8 mouse cellular contexts compared by ENCODE assay signal in the genomic region with DNA sequence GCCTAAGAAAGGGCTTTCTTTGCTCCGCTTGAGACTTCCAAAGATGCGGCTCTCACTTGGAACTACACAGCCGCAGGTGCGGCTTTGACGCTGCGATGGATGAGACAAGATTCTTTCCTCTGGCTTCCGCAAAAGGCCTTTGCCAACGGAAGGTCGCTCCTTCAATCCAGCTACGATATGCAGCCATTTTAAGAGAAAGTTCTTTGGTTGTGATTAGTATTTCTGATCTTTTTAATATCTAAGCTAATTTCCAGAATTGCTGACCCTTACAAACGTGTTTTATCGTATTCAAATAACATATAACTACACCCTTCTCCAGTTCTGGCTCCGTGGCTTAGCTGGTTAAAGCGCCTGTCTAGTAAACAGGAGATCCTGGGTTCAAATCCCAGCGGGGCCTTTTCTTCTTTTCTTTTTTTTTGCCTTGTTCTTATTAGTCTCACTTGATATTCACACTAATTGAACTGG. TPM values are rescaled to one million over a fixed set of nuclear protein-coding genes. Genes with fewer than 3 reads are reported as not detected.
DNase-seq lines count a peak whose midpoint lies in the region; ATAC-seq and TF ChIP-seq lines count a peak whose summit lies in the region.

No protein-coding gene starts in this region.

- TF ChIP-seq POLR2A in MEL (IDR thresholded peaks at IDR 0.05; ENCODE audit: control insufficient read depth in 1 of 2, insufficient read depth in 1 of 2, low read depth in 1 of 2, low read length in 2 of 2, poor library complexity in 1 of 2): no peak
- TF ChIP-seq POLR2A in heart, adult 2 months (IDR thresholded peaks at IDR 0.05; ENCODE audit: insufficient read depth, low read depth, low read length): no peak

- H3K9me3 ChIP-seq in MEL (replicated peaks; ENCODE audit: insufficient read depth, low read length): no peaks in the 10 kb centered on the region
- no peaks in the 10 kb centered on the region for H3K9me3 ChIP-seq in kidney, postnatal 0 days (replicated peaks; ENCODE audit: low read length)
- H3K9me3 ChIP-seq in liver, embryonic 11.5 days (ENCODE audit: control insufficient read depth, low read length): no peaks in the 10 kb centered on the region

- peak overlapping the region; percentile 61 for H3K4me2 ChIP-seq in kidney, postnatal 0 days (ENCODE audit: low read length)
- peak overlapping the region; percentile 70 for H3K4me2 ChIP-seq in liver, embryonic 11.5 days

- H3K36me3 ChIP-seq in MEL (ENCODE audit: control insufficient read depth in 1 of 2, insufficient read depth in 2 of 2, low read length in 2 of 2): peaks cover 0 to 19% of the 10 kb centered on the region in 2 experiments; a peak in 2 of 4 replicates
- H3K36me3 ChIP-seq in heart, adult 2 months (ENCODE audit: control insufficient read depth, insufficient read depth, low read length): peaks cover 12% of the 10 kb centered on the region
- H3K36me3 ChIP-seq in kidney, postnatal 0 days (ENCODE audit: insufficient read depth, low read length): no peaks in the 10 kb centered on the region
- H3K36me3 ChIP-seq in liver, embryonic 11.5 days (ENCODE audit: control insufficient read depth, insufficient read depth, low read length): no peaks in the 10 kb centered on the region

- no peak for ATAC-seq in kidney, postnatal 0 days (replicated peaks; ENCODE audit: low FRiP score, low read depth)
- peak; percentile 56; the same call in 1 of the 2 replicates for ATAC-seq in liver, embryonic 11.5 days (replicated peaks; ENCODE audit: low FRiP score)
- no peak for ATAC-seq in erythroid progenitor cell, adult 5-6 weeks (replicated peaks; ENCODE audit: low FRiP score, poor library complexity, severe bottlenecking)

- DNase-seq in 3134 (ENCODE audit: extremely low read depth, insufficient read length, low spot score) (peak; percentile 49), MEL (ENCODE audit: low read depth, low spot score) (peak; percentile 72)
- peak; percentile 65 to 75 for DNase-seq in cerebellum, postnatal 14 days
- DNase-seq in heart, adult 2 months: peak in 1 of 2 experiments; percentile 30
- DNase-seq in kidney, postnatal 0 days (ENCODE audit: low spot score): peak; percentile 49
- DNase-seq in liver, embryonic 11.5 days (ENCODE audit: low spot score): peak; percentile 72
- DNase-seq in retina, embryonic 14.5 days (ENCODE audit: low spot score): peak; percentile 83

- intact Hi-C loops in heart, adult 2 months (cut with DNase I): loop anchor here (10.0 kb wide), 3 partner anchors 59 to 1589 kb away; no protein-coding TSS in a partner anchor

- peak overlapping the region; percentile 56 to 76 for H3K4me3 ChIP-seq in MEL (ENCODE audit: control insufficient read depth in 1 of 2, insufficient read depth in 1 of 2, low read depth in 2 of 2, low read length in 2 of 2)
- H3K4me3 ChIP-seq in heart, adult 2 months: peak overlapping the region; percentile 62
- peak overlapping the region; percentile 36 for H3K4me3 ChIP-seq in kidney, postnatal 0 days (replicated peaks; ENCODE audit: low read depth, low read length)
- H3K4me3 ChIP-seq in liver, embryonic 11.5 days (ENCODE audit: low read depth, low read length): peak overlapping the region; percentile 72

- peaks cover 0 to 16% of the 10 kb centered on the region in 2 experiments; a peak in 2 of 4 replicates for H3K4me1 ChIP-seq in MEL (ENCODE audit: control insufficient read depth in 1 of 2, insufficient read depth in 2 of 2, low read length in 2 of 2)
- H3K4me1 ChIP-seq in heart, adult 2 months (ENCODE audit: control insufficient read depth, insufficient read depth, low read length): peaks cover 6% of the 10 kb centered on the region
- H3K4me1 ChIP-seq in kidney, postnatal 0 days (replicated peaks; ENCODE audit: insufficient read depth, low read length): no peaks in the 10 kb centered on the region
- H3K4me1 ChIP-seq in liver, embryonic 11.5 days (replicated peaks; ENCODE audit: control insufficient read depth, insufficient read depth, low read length): peaks cover 4% of the 10 kb centered on the region; the same call in 1 of the 2 replicates

- no peaks in the 10 kb centered on the region for H3K79me2 ChIP-seq in MEL (ENCODE audit: control insufficient read depth, insufficient read depth, low read length, poor library complexity)
- H3K79me2 ChIP-seq in heart, adult 2 months (replicated peaks; ENCODE audit: control insufficient read depth, insufficient read depth, low read length): no peaks in the 10 kb centered on the region

- H3K9ac ChIP-seq in MEL (ENCODE audit: control insufficient read depth, low read depth, low read length, poor library complexity, severe bottlenecking): peak overlapping the region; percentile 53
- H3K9ac ChIP-seq in heart, adult 2 months (ENCODE audit: low read depth, low read length): no peak overlapping the region
- H3K9ac ChIP-seq in kidney, postnatal 0 days (ENCODE audit: low read depth, low read length): 0 out of 2 replicates have a peak overlapping the region, but pooled peaks have one; percentile 18
- peak overlapping the region; percentile 65 for H3K9ac ChIP-seq in liver, embryonic 11.5 days (ENCODE audit: low read depth, low read length)

- 25% methylated on average over 15 of the region's 15 CpGs for WGBS in heart, adult 2 months
- WGBS in kidney, postnatal 0 days: 4% methylated on average over 15 of the region's 15 CpGs
- WGBS in liver, embryonic 11.5 days: under 1% methylated on average over 15 of the region's 15 CpGs

- no peak for TF ChIP-seq RAD21 in MEL (IDR thresholded peaks at IDR 0.05; ENCODE audit: low read depth, low read length)

- no peak for TF ChIP-seq CTCF in MEL (IDR thresholded peaks at IDR 0.05 in 2 of 3, conservative IDR thresholded peaks at IDR 0.05 in 1 of 3; ENCODE audit: control insufficient read depth in 1 of 3, insufficient read depth in 1 of 3, low read depth in 2 of 3, low read length in 3 of 3, poor library complexity in 1 of 3, severe bottlenecking in 1 of 3)
- TF ChIP-seq CTCF in heart, adult 2 months (IDR thresholded peaks at IDR 0.05): no peak
- TF ChIP-seq CTCF in kidney, postnatal 0 days (IDR thresholded peaks at IDR 0.05; ENCODE audit: low read depth): no peak

- no peak overlapping the region for H3K27ac ChIP-seq in MEL (ENCODE audit: control insufficient read depth, low read depth, low read length)
- no peak overlapping the region; the same call in 1 of the 2 replicates for H3K27ac ChIP-seq in heart, adult 2 months
- H3K27ac ChIP-seq in kidney, postnatal 0 days: no peak overlapping the region
- H3K27ac ChIP-seq in liver, embryonic 11.5 days (ENCODE audit: low read depth, low read length): no peak overlapping the region

- no peaks in the 10 kb centered on the region; a peak in 1 of 4 replicates for H3K27me3 ChIP-seq in MEL (ENCODE audit: control insufficient read depth in 1 of 2, insufficient read depth in 2 of 2, low read length in 2 of 2)
- no peaks in the 10 kb centered on the region for H3K27me3 ChIP-seq in heart, adult 2 months (ENCODE audit: control insufficient read depth, insufficient read depth, low read length)
- no peaks in the 10 kb centered on the region for H3K27me3 ChIP-seq in kidney, postnatal 0 days (ENCODE audit: insufficient read depth, low read length)
- no peaks in the 10 kb centered on the region for H3K27me3 ChIP-seq in liver, embryonic 11.5 days (replicated peaks; ENCODE audit: control insufficient read depth, insufficient read depth, low read length)

- TF ChIP-seq EP300 in MEL (IDR thresholded peaks at IDR 0.05; ENCODE audit: low read depth in 1 of 2, low read length in 2 of 2): no peak
- TF ChIP-seq EP300 in heart, adult 2 months (IDR thresholded peaks at IDR 0.05; ENCODE audit: insufficient read depth, low read depth, low read length): no peak

RNA-seq across cellular contexts. Expression of a gene that starts 22.2 kb away (rescaled TPM):
- 2,013 and 2,821 TPM in 2 replicates for total RNA-seq in MEL (2012; rRNA removed)
- polyA plus RNA-seq in MEL (2012; ENCODE audit: insufficient read depth in 1 of 2, insufficient read length in 2 of 2, low read depth in 1 of 2, low replicate concordance in 2 of 2, missing spikeins in 1 of 2): 1 to 10 TPM in 1 of 2 experiments, not detected in 1; 6.0 TPM
- total RNA-seq in heart, adult 2 months (2021): 10 to 100 TPM; 24.3 to 26.7 TPM
- 3.5 and 12.7 TPM in 2 replicates for polyA plus RNA-seq in heart, adult 2 months (2012; rRNA removed)
- 13.2 TPM in 2 replicates for polyA plus RNA-seq in kidney, postnatal 0 days (2015; fragmentation: Nextera tagmentation; extraction: Ambion mirVana)
- 12.6 and 19.7 TPM in 2 replicates for polyA plus RNA-seq in liver, embryonic 11.5 days (2014; fragmentation: Nextera tagmentation; extraction: Ambion mirVana)
- total RNA-seq in erythroid progenitor cell, adult 5-6 weeks (2015; ENCODE audit: low replicate concordance): 696 and 939 TPM in 2 replicates
- 393 and 1,610 TPM in 2 replicates for total RNA-seq in erythroid progenitor cell, adult 5-6 weeks (2017; ENCODE audit: low replicate concordance)

RNA-seq across cellular contexts. Expression of a gene that starts 22.4 kb away (rescaled TPM):
- total RNA-seq in MEL (2012; rRNA removed): 3,706 and 4,747 TPM in 2 replicates
- polyA plus RNA-seq in MEL (2012; ENCODE audit: insufficient read depth in 1 of 2, insufficient read length in 2 of 2, low read depth in 1 of 2, low replicate concordance in 2 of 2, missing spikeins in 1 of 2): 100 to 1,000 TPM in 1 of 2 experiments, not detected in 1; 727 TPM
- 1 to 10 TPM; 2.8 to 9.6 TPM for total RNA-seq in heart, adult 2 months (2021)
- 1.1 and 3.4 TPM in 2 replicates for polyA plus RNA-seq in heart, adult 2 months (2012; rRNA removed)
- 2,281 and 2,496 TPM in 2 replicates for polyA plus RNA-seq in kidney, postnatal 0 days (2015; fragmentation: Nextera tagmentation; extraction: Ambion mirVana)
- polyA plus RNA-seq in liver, embryonic 11.5 days (2014; fragmentation: Nextera tagmentation; extraction: Ambion mirVana): 4,759 and 5,033 TPM in 2 replicates
- 209 and 329 TPM in 2 replicates for total RNA-seq in erythroid progenitor cell, adult 5-6 weeks (2015; ENCODE audit: low replicate concordance)
- 6,300 and 16,342 TPM in 2 replicates for total RNA-seq in erythroid progenitor cell, adult 5-6 weeks (2017; ENCODE audit: low replicate concordance)

RNA-seq across cellular contexts. Expression of a gene that starts 23.7 kb away (rescaled TPM):
- total RNA-seq in MEL (2012; rRNA removed): 9,853 and 10,418 TPM in 2 replicates
- 1 to 10 TPM in 1 of 2 experiments, not detected in 1; 9.0 TPM for polyA plus RNA-seq in MEL (2012; ENCODE audit: insufficient read depth in 1 of 2, insufficient read length in 2 of 2, low read depth in 1 of 2, low replicate concordance in 2 of 2, missing spikeins in 1 of 2)
- 1 to 10 TPM; 3.7 to 4.9 TPM for total RNA-seq in heart, adult 2 months (2021)
- 1.7 and 4.4 TPM in 2 replicates for polyA plus RNA-seq in heart, adult 2 months (2012; rRNA removed)
- 6.0 and 6.3 TPM in 2 replicates for polyA plus RNA-seq in kidney, postnatal 0 days (2015; fragmentation: Nextera tagmentation; extraction: Ambion mirVana)
- 14.6 and 15.4 TPM in 2 replicates for polyA plus RNA-seq in liver, embryonic 11.5 days (2014; fragmentation: Nextera tagmentation; extraction: Ambion mirVana)
- total RNA-seq in erythroid progenitor cell, adult 5-6 weeks (2015; ENCODE audit: low replicate concordance): 169 and 258 TPM in 2 replicates
- total RNA-seq in erythroid progenitor cell, adult 5-6 weeks (2017; ENCODE audit: low replicate concordance): 2,740 and 4,790 TPM in 2 replicates

RNA-seq across cellular contexts. Expression of a gene that starts 44.2 kb away (rescaled TPM):
- total RNA-seq in MEL (2012; rRNA removed): 28.0 and 49.2 TPM in 2 replicates
- 10 to 100 TPM in 1 of 2 experiments, not detected in 1; 27.5 TPM for polyA plus RNA-seq in MEL (2012; ENCODE audit: insufficient read depth in 1 of 2, insufficient read length in 2 of 2, low read depth in 1 of 2, low replicate concordance in 2 of 2, missing spikeins in 1 of 2)
- 10 to 100 TPM; 42.6 to 56.8 TPM for total RNA-seq in heart, adult 2 months (2021)
- polyA plus RNA-seq in heart, adult 2 months (2012; rRNA removed): 1.6 TPM in 1 of 2 replicates, not detected in the other
- polyA plus RNA-seq in kidney, postnatal 0 days (2015; fragmentation: Nextera tagmentation; extraction: Ambion mirVana): not detected in 2 replicates
- polyA plus RNA-seq in liver, embryonic 11.5 days (2014; fragmentation: Nextera tagmentation; extraction: Ambion mirVana): not detected in 2 replicates
- total RNA-seq in erythroid progenitor cell, adult 5-6 weeks (2015; ENCODE audit: low replicate concordance): 328 and 512 TPM in 2 replicates
- total RNA-seq in erythroid progenitor cell, adult 5-6 weeks (2017; ENCODE audit: low replicate concordance): 4,244 and 7,239 TPM in 2 replicates

RNA-seq across cellular contexts. Expression of a gene that starts 45.5 kb away (rescaled TPM):
- total RNA-seq in MEL (2012; rRNA removed): 1.6 TPM in 1 of 2 replicates, not detected in the other
- 1,000 to 10,000 TPM in 1 of 2 experiments, not detected in 1; 1,152 TPM for polyA plus RNA-seq in MEL (2012; ENCODE audit: insufficient read depth in 1 of 2, insufficient read length in 2 of 2, low read depth in 1 of 2, low replicate concordance in 2 of 2, missing spikeins in 1 of 2)
- 1 to 10 TPM in 1 of 2 experiments, not detected in 1; 7.1 TPM for total RNA-seq in heart, adult 2 months (2021)
- not detected in 2 replicates for polyA plus RNA-seq in heart, adult 2 months (2012; rRNA removed)
- polyA plus RNA-seq in kidney, postnatal 0 days (2015; fragmentation: Nextera tagmentation; extraction: Ambion mirVana): not detected in 2 replicates
- polyA plus RNA-seq in liver, embryonic 11.5 days (2014; fragmentation: Nextera tagmentation; extraction: Ambion mirVana): 2.2 TPM in 1 of 2 replicates, not detected in the other
- total RNA-seq in erythroid progenitor cell, adult 5-6 weeks (2015; ENCODE audit: low replicate concordance): 587 and 743 TPM in 2 replicates
- total RNA-seq in erythroid progenitor cell, adult 5-6 weeks (2017; ENCODE audit: low replicate concordance): 2,181 TPM in 1 of 2 replicates, not detected in the other
